Mouse (Mus musculus): Measurements from ENCODE around the gene Clic6. TPM values are rescaled to one million over a fixed set of nuclear protein-coding genes. Genes with fewer than 3 reads are reported as not detected.
"Not testable (repeated sequence)": the region's sequence is repeated elsewhere in the genome, so short reads cannot be mapped to it uniquely, and the experiment has no call there.

The Clic6 gene
- polyA plus RNA-seq, 1 experiment from 2014 or later: 9.0 TPM

- H3K4me2 ChIP-seq (replicated peaks): no peak overlapping the region
- H3K4me3 ChIP-seq: no peak overlapping the region
- H3K27ac ChIP-seq (replicated peaks): peak overlapping the region; percentile 59
- peak; percentile 79 for ATAC-seq (replicated peaks)
- no peaks in the 10 kb centered on the region for H3K9me3 ChIP-seq
- WGBS: 19% methylated on average over 13 of the region's 13 CpGs
- no peak overlapping the region for H3K9ac ChIP-seq (replicated peaks)
- H3K36me3 ChIP-seq: no peaks in the 10 kb centered on the region
- no peaks in the 10 kb centered on the region for H3K27me3 ChIP-seq
- peaks cover 17% of the 10 kb centered on the region for H3K4me1 ChIP-seq
Measured at GRCm38 (mm10) chr16:92510835-92511772, 25.6 kb downstream of the Clic6 start.

- H3K4me2 ChIP-seq (replicated peaks): no peak overlapping the region
- H3K9me3 ChIP-seq: no peaks in the 10 kb centered on the region
- no peaks in the 10 kb centered on the region for H3K36me3 ChIP-seq
- H3K27me3 ChIP-seq: no peaks in the 10 kb centered on the region
- peak; percentile 67 for ATAC-seq (replicated peaks)
- peaks cover 17% of the 10 kb centered on the region for H3K4me1 ChIP-seq
- 43% methylated on average over 5 of the region's 5 CpGs for WGBS
- H3K27ac ChIP-seq (replicated peaks): peak overlapping the region; percentile 59
- H3K4me3 ChIP-seq: no peak overlapping the region
- H3K9ac ChIP-seq (replicated peaks): no peak overlapping the region
Measured at GRCm38 (mm10) chr16:92511773-92512391, 26.3 kb downstream of the Clic6 start.

GRCm38 (mm10) chr16:92514896-92515295 lies 29.4 kb downstream of the Clic6 start:
- H3K27me3 ChIP-seq; H3K9me3 ChIP-seq; H3K9ac ChIP-seq (replicated peaks); H3K36me3 ChIP-seq; ATAC-seq (replicated peaks); H3K27ac ChIP-seq (replicated peaks); H3K4me3 ChIP-seq; H3K4me2 ChIP-seq (replicated peaks): not testable (repeated sequence)
- peaks cover 17% of the 10 kb centered on the region for H3K4me1 ChIP-seq
- 77% methylated on average over 9 of the region's 9 CpGs for WGBS

GRCm38 (mm10) chr16:92516139-92516538 lies 30.6 kb downstream of the Clic6 start:
- H3K9me3 ChIP-seq: no peaks in the 10 kb centered on the region
- peaks cover 10% of the 10 kb centered on the region for H3K4me1 ChIP-seq
- H3K27me3 ChIP-seq: no peaks in the 10 kb centered on the region
- H3K36me3 ChIP-seq: no peaks in the 10 kb centered on the region
- no peak for ATAC-seq (replicated peaks)
- H3K4me2 ChIP-seq (replicated peaks): no peak overlapping the region
- no peak overlapping the region for H3K27ac ChIP-seq (replicated peaks)
- no peak overlapping the region for H3K9ac ChIP-seq (replicated peaks)
- 69% methylated on average over 9 of the region's 9 CpGs for WGBS
- H3K4me3 ChIP-seq: no peak overlapping the region

GRCm38 (mm10) chr16:92518718-92519117 lies 33.2 kb downstream of the Clic6 start:
- Histone ChIP-seq H3K27me3 (no peaks in the 10 kb centered on the region), H3K9ac (replicated peaks) (no peak overlapping the region), H3K27ac (replicated peaks) (no peak overlapping the region), H3K4me2 (replicated peaks) (no peak overlapping the region), H3K4me3 (no peak overlapping the region), H3K4me1 (no peaks in the 10 kb centered on the region), H3K9me3 (no peaks in the 10 kb centered on the region), H3K36me3 (no peaks in the 10 kb centered on the region)
- 51% methylated on average over 4 of the region's 4 CpGs for WGBS
- no peak for ATAC-seq (replicated peaks)

- H3K9ac ChIP-seq (replicated peaks): no peak overlapping the region
- H3K9me3 ChIP-seq: no peaks in the 10 kb centered on the region
- H3K4me2 ChIP-seq (replicated peaks): no peak overlapping the region
- no peak for ATAC-seq (replicated peaks)
- WGBS: 55% methylated on average over 13 of the region's 13 CpGs
- H3K36me3 ChIP-seq: no peaks in the 10 kb centered on the region
- no peak overlapping the region for H3K27ac ChIP-seq (replicated peaks)
- no peak overlapping the region for H3K4me3 ChIP-seq
- H3K27me3 ChIP-seq: no peaks in the 10 kb centered on the region
- no peaks in the 10 kb centered on the region for H3K4me1 ChIP-seq
Measured at GRCm38 (mm10) chr16:92519820-92520492, 34.4 kb downstream of the Clic6 start.

GRCm38 (mm10) chr16:92523351-92523750 lies 37.8 kb downstream of the Clic6 start:
- H3K4me3 ChIP-seq: no peak overlapping the region
- 82% methylated on average over 8 of the region's 8 CpGs for WGBS
- no peaks in the 10 kb centered on the region for H3K27me3 ChIP-seq
- no peaks in the 10 kb centered on the region for H3K9me3 ChIP-seq
- H3K4me2 ChIP-seq (replicated peaks): no peak overlapping the region
- no peak for ATAC-seq (replicated peaks)
- no peaks in the 10 kb centered on the region for H3K36me3 ChIP-seq
- H3K9ac ChIP-seq (replicated peaks): no peak overlapping the region
- H3K27ac ChIP-seq (replicated peaks): no peak overlapping the region
- peaks cover 7% of the 10 kb centered on the region; the same call in 1 of the 2 replicates for H3K4me1 ChIP-seq

- ATAC-seq (replicated peaks): no peak
- WGBS: 79% methylated on average over 8 of the region's 8 CpGs
- Histone ChIP-seq H3K4me1 (peaks cover 7% of the 10 kb centered on the region; the same call in 1 of the 2 replicates), H3K27me3 (no peaks in the 10 kb centered on the region), H3K9me3 (no peaks in the 10 kb centered on the region), H3K36me3 (no peaks in the 10 kb centered on the region), H3K27ac (replicated peaks) (no peak overlapping the region), H3K9ac (replicated peaks) (no peak overlapping the region), H3K4me2 (replicated peaks) (no peak overlapping the region), H3K4me3 (no peak overlapping the region)
Measured at GRCm38 (mm10) chr16:92524651-92525050, 39.1 kb downstream of the Clic6 start.

- Histone ChIP-seq H3K4me1 (peaks cover 7% of the 10 kb centered on the region; the same call in 1 of the 2 replicates), H3K27me3 (no peaks in the 10 kb centered on the region), H3K9me3 (no peaks in the 10 kb centered on the region), H3K27ac (replicated peaks) (no peak overlapping the region), H3K36me3 (no peaks in the 10 kb centered on the region), H3K4me2 (replicated peaks) (no peak overlapping the region), H3K4me3 (no peak overlapping the region), H3K9ac (replicated peaks) (no peak overlapping the region)
- WGBS: 28% methylated on average over 10 of the region's 10 CpGs
- ATAC-seq (replicated peaks): no peak
Measured at GRCm38 (mm10) chr16:92525919-92526318, 40.4 kb downstream of the Clic6 start.

GRCm38 (mm10) chr16:92535258-92535657 lies 49.7 kb downstream of the Clic6 start:
- no peak overlapping the region for H3K27ac ChIP-seq (replicated peaks)
- H3K4me3 ChIP-seq: no peak overlapping the region
- 91% methylated on average over 2 of the region's 2 CpGs for WGBS
- H3K9ac ChIP-seq (replicated peaks): no peak overlapping the region
- no peaks in the 10 kb centered on the region for H3K4me1 ChIP-seq
- no peak for ATAC-seq (replicated peaks)
- H3K36me3 ChIP-seq: no peaks in the 10 kb centered on the region
- no peaks in the 10 kb centered on the region for H3K9me3 ChIP-seq
- no peak overlapping the region for H3K4me2 ChIP-seq (replicated peaks)
- H3K27me3 ChIP-seq: no peaks in the 10 kb centered on the region

GRCm38 (mm10) chr16:92538356-92538755 lies 52.8 kb downstream of the Clic6 start:
- H3K4me3 ChIP-seq: no peak overlapping the region
- ATAC-seq (replicated peaks): no peak
- no peaks in the 10 kb centered on the region for H3K27me3 ChIP-seq
- no peaks in the 10 kb centered on the region for H3K36me3 ChIP-seq
- 68% methylated on average over 6 of the region's 6 CpGs for WGBS
- no peaks in the 10 kb centered on the region for H3K9me3 ChIP-seq
- H3K27ac ChIP-seq (replicated peaks): no peak overlapping the region
- H3K4me1 ChIP-seq: no peaks in the 10 kb centered on the region
- H3K9ac ChIP-seq (replicated peaks): no peak overlapping the region
- no peak overlapping the region for H3K4me2 ChIP-seq (replicated peaks)

- H3K27ac ChIP-seq (replicated peaks): no peak overlapping the region
- no peaks in the 10 kb centered on the region for H3K27me3 ChIP-seq
- H3K4me2 ChIP-seq (replicated peaks): no peak overlapping the region
- ATAC-seq (replicated peaks): no peak
- H3K4me3 ChIP-seq: no peak overlapping the region
- no peak overlapping the region for H3K9ac ChIP-seq (replicated peaks)
- H3K9me3 ChIP-seq: no peaks in the 10 kb centered on the region
- WGBS: 74% methylated on average over 1 of the region's 1 CpGs
- H3K4me1 ChIP-seq: no peaks in the 10 kb centered on the region
- no peaks in the 10 kb centered on the region for H3K36me3 ChIP-seq
Measured at GRCm38 (mm10) chr16:92544264-92544663, 58.7 kb downstream of the Clic6 start.

Data from forebrain, embryonic 15.5 days (tissue).